ENCODE assay signal across 8 mouse cellular contexts in the genomic region with DNA sequence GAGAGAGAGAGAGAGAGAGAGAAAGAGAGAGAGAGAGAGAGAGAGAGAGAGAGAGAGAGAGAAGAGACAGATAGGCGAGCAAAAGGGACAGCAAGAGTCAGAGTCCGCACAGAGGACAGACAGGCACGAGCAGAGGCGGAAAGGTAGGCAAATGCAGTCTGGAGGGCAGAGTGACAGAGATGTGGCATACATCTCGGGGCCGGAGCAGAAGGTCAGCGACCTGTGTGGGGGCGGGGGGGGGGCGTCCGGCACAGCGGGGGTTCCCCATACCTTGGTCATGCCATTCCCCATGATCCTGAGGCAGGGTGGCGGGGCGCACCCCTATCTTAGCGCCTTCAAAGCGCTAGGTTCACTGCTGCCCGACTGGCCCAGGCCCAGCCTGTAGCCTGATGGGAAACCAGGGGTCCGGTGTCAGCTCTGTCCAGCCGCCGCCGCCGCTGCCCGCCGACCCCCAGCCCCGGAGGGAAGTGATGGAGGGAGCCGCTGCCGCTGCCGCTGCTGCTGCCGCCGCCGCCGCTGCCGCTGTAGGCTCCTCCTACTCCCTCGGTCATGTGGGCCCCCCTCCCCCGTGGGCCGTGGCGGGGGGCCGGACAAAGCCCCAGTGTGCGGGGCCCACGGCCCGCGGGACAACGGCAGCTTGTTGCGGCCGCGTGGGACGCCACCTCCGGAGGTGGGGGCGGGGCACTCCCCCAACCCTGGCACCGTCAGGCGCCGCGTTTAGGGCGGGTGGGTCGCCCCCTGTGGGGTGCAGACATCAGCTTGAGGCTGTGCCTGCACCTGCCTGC. TPM values are rescaled to one million over a fixed set of nuclear protein-coding genes. Genes with fewer than 3 reads are reported as not detected.
DNase-seq lines count a peak whose midpoint lies in the region; ATAC-seq and TF ChIP-seq lines count a peak whose summit lies in the region.

A gene (minus strand): TSS at position 634 of the 785 bp plus-strand sequence.

- peak; percentile 18 to 42 for DNase-seq in heart, adult 2 months
- no peak for DNase-seq in heart, adult 11 months
- peak; percentile 68 to 69 for DNase-seq in cerebellum, adult 2 months
- peak in 1 of 2 experiments; percentile 66 for DNase-seq in frontal cortex, adult 2 months (ENCODE audit: extremely low spot score in 1 of 2, low spot score in 1 of 2)
- DNase-seq in kidney, postnatal 10 days: peak; percentile 53
- no peak for DNase-seq in liver, embryonic 13.5 days
- peak; percentile 42 to 52 for DNase-seq in right cerebral cortex, postnatal 36 days (ENCODE audit: low spot score in 2 of 2)

- 2% methylated on average over 54 of the region's 54 CpGs for WGBS in heart, adult 2 months
- WGBS in cerebellum, adult 2 months: 3% methylated on average over 51 of the region's 54 CpGs
- WGBS in liver, embryonic 13.5 days (ENCODE audit: insufficient replicate concordance): 2% methylated on average over 47 of the region's 54 CpGs

- H3K27me3 ChIP-seq in heart, adult 2 months (ENCODE audit: control insufficient read depth, insufficient read depth, low read length): peaks cover 15% of the 10 kb centered on the region
- no peaks in the 10 kb centered on the region for H3K27me3 ChIP-seq in cerebellum, adult 2 months (ENCODE audit: control insufficient read depth, insufficient read depth, low read length)
- H3K27me3 ChIP-seq in liver, embryonic 13.5 days: peaks cover 83% of the 10 kb centered on the region

- no peak for TF ChIP-seq EP300 in heart, adult 2 months (IDR thresholded peaks at IDR 0.05; ENCODE audit: insufficient read depth, low read depth, low read length)

- no peak within 1 kb of the TSS for H3K27ac ChIP-seq in heart, adult 2 months
- H3K27ac ChIP-seq in cerebellum, adult 2 months (ENCODE audit: insufficient read depth, low read length): peak within 1 kb of the TSS; percentile 43; the same call in 1 of the 2 replicates
- H3K27ac ChIP-seq in liver, embryonic 13.5 days: no peak within 1 kb of the TSS

- H3K36me3 ChIP-seq in heart, adult 2 months (ENCODE audit: control insufficient read depth, insufficient read depth, low read length): no peaks in the 10 kb centered on the region
- H3K36me3 ChIP-seq in liver, embryonic 13.5 days: no peaks in the 10 kb centered on the region

- no peaks in the 10 kb centered on the region for H3K9me3 ChIP-seq in liver, embryonic 13.5 days (replicated peaks)

- H3K79me2 ChIP-seq in heart, adult 2 months (replicated peaks; ENCODE audit: control insufficient read depth, insufficient read depth, low read length): no peaks in the 10 kb centered on the region

- peak within 1 kb of the TSS; percentile 56 for H3K4me3 ChIP-seq in heart, adult 2 months
- peak within 1 kb of the TSS; percentile 87 for H3K4me3 ChIP-seq in cerebellum, adult 2 months (replicated peaks; ENCODE audit: insufficient read depth, low read depth, low read length)
- peak within 1 kb of the TSS; percentile 55 for H3K4me3 ChIP-seq in liver, embryonic 13.5 days (replicated peaks)

- no peak for ATAC-seq in liver, embryonic 13.5 days (ENCODE audit: low read depth)
- ATAC-seq in erythroblast, adult 5-6 weeks (replicated peaks; ENCODE audit: low FRiP score, poor library complexity, severe bottlenecking): no peak

- peak within 1 kb of the TSS; percentile 71 for H3K4me2 ChIP-seq in liver, embryonic 13.5 days

- peak within 1 kb of the TSS; percentile 35 for H3K9ac ChIP-seq in heart, adult 2 months (ENCODE audit: low read depth, low read length)
- no peak within 1 kb of the TSS; the same call in 1 of the 2 replicates for H3K9ac ChIP-seq in liver, embryonic 13.5 days

- no peak for TF ChIP-seq POLR2A in heart, adult 2 months (IDR thresholded peaks at IDR 0.05; ENCODE audit: insufficient read depth, low read depth, low read length)
- peak; percentile 30; the same call in 1 of the 2 replicates for TF ChIP-seq POLR2A in cerebellum, adult 2 months (IDR thresholded peaks at IDR 0.05; ENCODE audit: borderline replicate concordance, insufficient read depth, low read length)

- intact Hi-C loops in heart, adult 2 months (cut with DNase I): no loop called here

- no peaks in the 10 kb centered on the region; the same call in 1 of the 2 replicates for H3K4me1 ChIP-seq in heart, adult 2 months (ENCODE audit: control insufficient read depth, insufficient read depth, low read length)
- peaks cover 21% of the 10 kb centered on the region for H3K4me1 ChIP-seq in cerebellum, adult 2 months (ENCODE audit: control insufficient read depth, insufficient read depth, low read length)
- peaks cover 3% of the 10 kb centered on the region; the same call in 1 of the 2 replicates for H3K4me1 ChIP-seq in liver, embryonic 13.5 days (replicated peaks)

- no peak for TF ChIP-seq CTCF in heart, adult 2 months (IDR thresholded peaks at IDR 0.05)
- TF ChIP-seq CTCF in cerebellum, adult 2 months (IDR thresholded peaks at IDR 0.05; ENCODE audit: borderline replicate concordance, insufficient read depth, low read depth, low read length): no peak

RNA-seq across cellular contexts. Expression of the gene that starts here (rescaled TPM):
- not detected for total RNA-seq in heart, adult 2 months (2021)
- polyA plus RNA-seq in heart, adult 2 months (2012; rRNA removed): 0.25 and 0.26 TPM in 2 replicates
- polyA plus RNA-seq in cerebellum, adult 2 months (2012; rRNA removed): 73.1 and 73.6 TPM in 2 replicates
- 30.1 and 34.9 TPM in 2 replicates for polyA plus RNA-seq in frontal cortex, adult 2 months (2012; rRNA removed)
- not detected in 2 replicates for polyA plus RNA-seq in liver, embryonic 13.5 days (2015; fragmentation: Nextera tagmentation; extraction: Ambion mirVana)
- total RNA-seq in erythroblast, adult 5-6 weeks (2015; ENCODE audit: low replicate concordance): not detected in 2 replicates
- 0.17 TPM in 1 of 2 replicates, not detected in the other for total RNA-seq in erythroblast, adult 5-6 weeks (2017; ENCODE audit: low replicate concordance)

Comparison
In these comparisons a context has a peak if more than half of its experiments do, and no peak if none do; other contexts are left out.
1. RNA of the gene that starts here (polyA plus RNA-seq): 73.1 to 73.6 TPM in cerebellum, adult 2 months and 30.1 to 34.9 TPM in frontal cortex, adult 2 months; 0.25 to 0.26 TPM in heart, adult 2 months and not detected in liver, embryonic 13.5 days; every median in the first group is over 10 times any median in the second.
2. Peak in DNase-seq, H3K4me3 ChIP-seq and H3K9ac ChIP-seq in heart, adult 2 months; RNA of the gene not detected or under 1 TPM.
3. DNase-seq: peak in cerebellum, adult 2 months (2 of 2), kidney, postnatal 10 days (single experiment) and right cerebral cortex, postnatal 36 days (2 of 2); none in heart, adult 11 months (single experiment) and liver, embryonic 13.5 days (single experiment).
4. Peak in every context shown above with its lines, with median percentiles within 50 percentile points of each other: H3K4me3 ChIP-seq.